Mouse (Mus musculus) limb, embryonic 15.5 days (tissue): Measurements from ENCODE around the gene Gpr15. TPM values are rescaled to one million over a fixed set of nuclear protein-coding genes. Genes with fewer than 3 reads are reported as not detected.

Experiments used
- ATAC-seq: fragments of 200-750 bp; cut with Nextera tagmentation; 2 replicates; pipeline ENCODE4 v1.8.0; 2017; ENCODE audit warnings: low read depth, moderate TSS enrichment; ENCODE audit not compliant: insufficient number of reproducible peaks, low FRiP score, low TSS enrichment
- H3K27ac ChIP-seq: fragments of 300-500 bp; sonication (generic); 2 replicates; pipeline ENCODE4 v1.5.1; 2015; ENCODE audit warnings: moderate library complexity, mild to moderate bottlenecking, inconsistent platforms
- H3K27me3 ChIP-seq: fragments of 300-500 bp; sonication (generic); 2 replicates; pipeline ENCODE4 v1.6.1; 2015; ENCODE audit warnings: inconsistent platforms
- H3K36me3 ChIP-seq: fragments of 300-500 bp; sonication (generic); 2 replicates; pipeline ENCODE4 v1.6.1; 2015; ENCODE audit warnings: inconsistent platforms
- H3K4me1 ChIP-seq: fragments of 300-500 bp; sonication (generic); 2 replicates; pipeline ENCODE4 v1.6.1; 2015; ENCODE audit warnings: inconsistent platforms
- H3K4me2 ChIP-seq: fragments of 300-500 bp; sonication (generic); 2 replicates; pipeline ENCODE4 v1.6.1; 2015; ENCODE audit warnings: mild to moderate bottlenecking, inconsistent platforms
- H3K4me3 ChIP-seq: fragments of 300-500 bp; sonication (generic); 2 replicates; pipeline ENCODE4 v1.5.1; 2015; ENCODE audit warnings: mild to moderate bottlenecking, inconsistent platforms
- H3K9ac ChIP-seq: fragments of 300-500 bp; sonication (generic); 2 replicates; pipeline ENCODE4 v1.6.1; 2015; ENCODE audit warnings: inconsistent platforms
- H3K9me3 ChIP-seq: fragments of 300-500 bp; sonication (generic); 2 replicates; pipeline ENCODE4 v1.6.1; 2016; ENCODE audit warnings: inconsistent platforms
- WGBS: fragments of 180-500 bp; shearing (Covaris S2); methylation state at CpG from one replicate; pipeline ENCODE4 v1.1.7; 2015; 5-methylcytosine and 5-hydroxymethylcytosine counted together
- polyA plus RNA-seq: library from polyadenylated mRNA; unstranded; fragments of >200 nt; fragmentation: Nextera tagmentation; extraction: Ambion mirVana; gene quantifications from 2 replicates; pipeline ENCODE4 v1.2.1, GENCODE M21; 2015

The Gpr15 gene
- polyA plus RNA-seq, 1 experiment from 2014 or later, result not detected

DNA sequence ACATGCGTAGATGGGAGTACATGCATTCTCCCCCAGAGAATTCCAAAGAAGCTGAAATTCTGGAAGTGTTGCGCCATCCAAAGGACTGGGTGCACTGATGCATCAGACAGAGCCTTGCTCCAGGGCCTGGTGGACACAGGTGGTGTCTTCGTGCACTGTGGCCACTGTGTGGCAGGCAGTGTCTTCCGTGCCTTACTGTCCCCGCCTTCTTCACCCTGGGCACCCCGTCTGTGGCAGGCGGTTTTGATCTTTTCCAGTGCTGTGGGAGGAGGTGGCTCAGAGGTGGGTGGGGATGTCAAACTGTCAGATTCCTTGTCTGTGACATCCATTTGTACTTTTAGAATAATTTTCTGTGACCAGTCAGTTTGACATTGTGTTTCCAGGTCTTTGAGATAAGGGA lies 40.2 kb downstream of the Gpr15 start:
- no peak overlapping the region for H3K27ac ChIP-seq
- H3K9me3 ChIP-seq, result no peaks in the 10 kb centered on the region
- no peaks in the 10 kb centered on the region for H3K4me1 ChIP-seq
- H3K4me3 ChIP-seq, result no peak overlapping the region
- peaks cover 50% of the 10 kb centered on the region for H3K36me3 ChIP-seq
- H3K27me3 ChIP-seq, result no peaks in the 10 kb centered on the region
- 79% methylated on average over 7 of the region's 7 CpGs for WGBS
- H3K4me2 ChIP-seq, result no peak overlapping the region
- no peak overlapping the region for H3K9ac ChIP-seq
- ATAC-seq, result no peak

DNA sequence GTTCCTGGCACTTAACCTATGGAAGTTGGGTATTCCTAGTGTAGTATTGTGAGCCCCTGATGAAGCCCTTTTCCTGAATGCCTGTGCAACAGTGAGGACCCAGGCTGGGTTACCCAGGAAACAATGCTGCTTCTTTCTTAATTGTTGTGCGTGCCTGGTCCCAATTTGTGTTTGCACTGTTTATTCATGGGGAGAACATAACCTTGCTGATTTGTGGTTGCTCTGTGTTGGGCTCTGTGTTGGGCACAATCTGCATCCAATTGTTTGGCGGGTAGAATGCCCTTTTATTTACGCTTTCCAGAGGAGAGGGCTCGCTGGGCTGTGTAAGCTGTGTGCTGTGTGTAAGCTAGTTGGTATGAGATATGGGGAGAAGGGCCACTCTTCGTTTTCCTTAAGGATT lies 41.4 kb downstream of the Gpr15 start:
- ATAC-seq, result no peak
- Histone ChIP-seq H3K4me2 (no peak overlapping the region), H3K27me3 (no peaks in the 10 kb centered on the region), H3K4me1 (no peaks in the 10 kb centered on the region), H3K27ac (no peak overlapping the region), H3K9ac (no peak overlapping the region), H3K36me3 (peaks cover 58% of the 10 kb centered on the region), H3K4me3 (no peak overlapping the region), H3K9me3 (no peaks in the 10 kb centered on the region)
- 71% methylated on average over 5 of the region's 5 CpGs for WGBS

DNA sequence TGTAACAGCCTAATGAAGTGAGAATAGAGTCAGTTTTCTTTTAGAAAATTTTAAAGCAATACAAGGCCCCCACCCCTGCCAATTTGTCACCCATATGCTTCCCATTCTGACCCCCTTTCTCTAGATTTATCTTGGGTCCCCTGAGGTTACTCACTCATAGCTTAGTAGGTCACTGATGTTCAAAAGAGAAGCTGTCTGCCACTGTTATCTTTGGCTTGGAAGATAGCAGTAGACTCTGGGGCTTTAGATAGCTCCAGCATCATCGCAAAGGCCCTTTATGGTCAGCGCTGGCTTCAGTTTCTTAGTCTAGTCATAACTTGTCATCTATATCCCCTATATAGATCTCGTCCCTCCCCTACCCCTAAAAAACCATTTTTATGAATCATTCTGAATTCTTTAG lies 42.2 kb downstream of the Gpr15 start:
- H3K9ac ChIP-seq, result no peak overlapping the region
- H3K27me3 ChIP-seq, result no peaks in the 10 kb centered on the region
- H3K4me3 ChIP-seq, result no peak overlapping the region
- H3K27ac ChIP-seq, result no peak overlapping the region
- no peak for ATAC-seq
- H3K4me1 ChIP-seq, result no peaks in the 10 kb centered on the region
- H3K9me3 ChIP-seq, result no peaks in the 10 kb centered on the region
- no peak overlapping the region for H3K4me2 ChIP-seq
- 87% methylated on average over 3 of the region's 3 CpGs for WGBS
- peaks cover 55% of the 10 kb centered on the region for H3K36me3 ChIP-seq

DNA sequence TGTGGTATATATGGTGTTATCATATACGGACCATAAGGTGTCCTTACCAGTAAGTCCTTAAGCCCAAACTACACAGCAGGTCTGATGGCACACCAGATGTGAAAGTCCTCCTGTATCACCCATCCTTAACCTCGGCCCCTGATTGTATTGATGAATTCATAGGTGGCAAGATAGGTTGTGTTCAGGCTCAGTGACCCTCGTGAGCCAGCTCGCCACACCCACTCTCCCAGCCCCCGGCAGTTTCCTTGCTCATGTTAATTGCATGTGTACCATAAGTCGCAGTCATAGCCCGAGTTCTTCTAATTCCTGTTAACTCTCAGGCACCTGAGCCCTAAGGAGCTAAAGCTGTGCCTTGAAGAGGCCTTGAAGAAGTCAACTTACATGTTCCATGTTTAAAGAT lies 42.7 kb downstream of the Gpr15 start:
- Histone ChIP-seq H3K36me3 (peaks cover 51% of the 10 kb centered on the region), H3K9ac (no peak overlapping the region), H3K27ac (no peak overlapping the region), H3K4me3 (no peak overlapping the region), H3K9me3 (no peaks in the 10 kb centered on the region), H3K27me3 (no peaks in the 10 kb centered on the region), H3K4me2 (no peak overlapping the region), H3K4me1 (0 out of 2 replicates have a peak, but pooled peaks cover 2% of the 10 kb centered on the region)
- WGBS, result 82% methylated on average over 7 of the region's 7 CpGs
- ATAC-seq, result no peak

DNA sequence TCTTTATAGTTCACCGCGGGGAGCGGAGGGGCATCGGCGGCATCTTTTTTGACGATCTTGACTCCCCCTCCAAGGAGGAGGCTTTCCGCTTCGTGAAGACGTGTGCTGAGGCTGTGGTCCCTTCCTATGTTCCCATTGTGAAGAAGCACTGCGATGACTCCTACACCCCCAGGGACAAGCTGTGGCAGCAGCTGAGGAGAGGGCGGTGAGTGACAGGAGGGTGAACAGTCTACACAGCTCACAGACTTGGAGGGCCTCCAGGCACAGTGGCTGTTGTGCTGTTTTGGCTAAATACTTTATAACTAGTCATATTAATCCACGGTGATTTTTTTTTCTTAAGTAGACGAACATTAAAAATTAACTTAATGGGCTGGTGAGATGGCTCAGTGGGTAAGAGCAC lies 43.6 kb downstream of the Gpr15 start:
- ATAC-seq, result no peak
- peaks cover 48% of the 10 kb centered on the region for H3K36me3 ChIP-seq
- WGBS, result 94% methylated on average over 13 of the region's 13 CpGs

DNA sequence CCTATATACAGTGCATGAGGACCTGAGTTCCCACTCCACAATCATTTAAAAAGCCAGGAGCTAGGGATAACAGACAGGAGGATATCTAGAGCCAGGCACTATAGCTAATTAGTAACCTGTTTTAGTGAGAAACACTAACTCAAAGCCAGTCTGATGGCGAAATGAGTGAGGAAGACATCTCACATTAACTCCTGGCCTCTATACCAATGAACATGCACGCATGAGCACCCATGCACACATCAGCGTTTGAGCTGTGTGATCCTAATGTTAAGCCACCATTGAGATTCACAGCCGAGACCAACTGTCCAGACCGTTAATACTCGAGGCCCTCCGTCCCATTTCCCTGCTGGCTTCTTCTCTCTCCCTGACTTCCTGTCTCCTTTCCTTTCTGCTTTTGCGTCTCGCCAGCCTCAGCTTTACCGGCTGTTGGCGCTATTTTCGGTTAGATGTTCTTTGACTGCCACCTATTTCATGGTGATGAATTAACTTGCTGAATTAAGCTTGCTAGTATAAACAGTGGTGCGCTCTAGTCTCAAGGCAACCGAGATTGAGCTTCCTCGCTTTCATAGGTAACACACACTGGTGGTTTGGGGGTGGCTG lies 45.0 kb downstream of the Gpr15 start:
- no peak overlapping the region for H3K9ac ChIP-seq
- 0 out of 2 replicates have a peak, but pooled peaks cover 8% of the 10 kb centered on the region for H3K4me1 ChIP-seq
- no peak for ATAC-seq
- H3K27me3 ChIP-seq, result no peaks in the 10 kb centered on the region
- peaks cover 48% of the 10 kb centered on the region for H3K36me3 ChIP-seq
- H3K4me2 ChIP-seq, result no peak overlapping the region
- no peak overlapping the region for H3K4me3 ChIP-seq
- no peaks in the 10 kb centered on the region for H3K9me3 ChIP-seq
- H3K27ac ChIP-seq, result no peak overlapping the region
- WGBS, result 93% methylated on average over 15 of the region's 15 CpGs

More for the DNA sequence above, 43.6 kb downstream of the Gpr15 start:
- Histone ChIP-seq H3K9ac (no peak overlapping the region), H3K4me1 (0 out of 2 replicates have a peak, but pooled peaks cover 5% of the 10 kb centered on the region), H3K27me3 (no peaks in the 10 kb centered on the region), H3K4me2 (no peak overlapping the region), H3K27ac (no peak overlapping the region), H3K4me3 (no peak overlapping the region), H3K9me3 (no peaks in the 10 kb centered on the region)

DNA sequence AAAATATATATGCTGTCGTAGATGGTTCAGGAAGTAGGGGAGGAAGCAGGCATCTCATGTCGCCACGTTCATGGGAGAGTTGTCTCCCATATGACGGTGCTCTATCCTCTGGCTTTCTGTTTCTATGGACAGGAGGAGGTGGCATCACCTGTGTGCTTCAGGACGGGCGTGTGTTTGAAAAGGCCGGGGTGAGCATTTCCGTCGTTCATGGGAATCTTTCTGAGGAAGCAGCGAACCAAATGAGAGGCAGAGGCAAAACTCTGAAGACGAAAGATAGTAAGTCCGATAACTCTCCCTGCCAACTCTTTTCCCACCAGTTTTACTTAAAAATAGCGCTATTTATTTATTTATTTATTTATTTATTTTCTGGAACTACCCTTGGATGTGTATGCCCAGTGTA lies 46.5 kb downstream of the Gpr15 start:
- Histone ChIP-seq H3K4me3 (no peak overlapping the region), H3K4me2 (no peak overlapping the region), H3K9ac (no peak overlapping the region), H3K9me3 (no peaks in the 10 kb centered on the region), H3K4me1 (0 out of 2 replicates have a peak, but pooled peaks cover 8% of the 10 kb centered on the region), H3K27me3 (no peaks in the 10 kb centered on the region), H3K27ac (no peak overlapping the region), H3K36me3 (peaks cover 37% of the 10 kb centered on the region)
- 91% methylated on average over 13 of the region's 13 CpGs for WGBS
- ATAC-seq, result no peak

DNA sequence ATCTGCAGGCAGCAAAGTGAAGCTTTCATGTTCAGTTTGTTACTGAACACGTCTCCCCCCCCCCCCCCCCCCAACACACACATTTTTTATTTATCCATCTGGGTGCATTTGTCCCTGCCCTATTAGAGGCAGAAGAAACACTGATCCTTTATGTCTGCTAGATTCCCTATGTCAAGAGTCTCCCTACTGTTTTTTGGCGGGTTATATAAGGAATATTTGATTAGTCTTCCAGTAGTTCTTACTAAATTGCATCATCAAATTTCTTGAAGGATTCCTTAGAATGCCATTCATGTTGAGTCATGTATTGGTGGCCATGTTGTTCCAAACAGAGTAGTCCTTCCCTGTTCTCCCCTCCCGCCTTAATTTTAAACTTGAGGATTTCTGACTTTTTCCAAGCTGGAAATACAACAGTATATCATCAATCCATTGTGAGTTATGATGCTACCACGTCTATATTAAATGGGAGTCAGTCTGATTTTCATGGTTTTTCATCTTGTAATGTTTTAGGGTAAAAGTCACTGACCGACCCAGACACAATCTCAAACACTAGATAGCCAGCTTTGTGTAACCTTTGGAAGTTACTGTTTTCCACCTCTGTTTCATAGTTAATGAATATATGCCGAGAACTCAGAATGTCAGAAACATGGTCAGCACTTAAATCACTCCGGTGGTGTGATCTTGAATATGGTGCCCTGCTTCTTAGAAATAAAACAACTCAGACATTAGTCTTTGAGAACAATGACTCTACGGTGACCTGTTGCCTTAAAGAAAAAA lies 47.5 kb downstream of the Gpr15 start:
- no peak for ATAC-seq
- WGBS, result 72% methylated on average over 8 of the region's 8 CpGs
- Histone ChIP-seq H3K9me3 (no peaks in the 10 kb centered on the region), H3K27me3 (no peaks in the 10 kb centered on the region), H3K4me1 (0 out of 2 replicates have a peak, but pooled peaks cover 8% of the 10 kb centered on the region), H3K4me2 (peak overlapping the region; percentile 75), H3K9ac (no peak overlapping the region), H3K27ac (no peak overlapping the region), H3K36me3 (peaks cover 30% of the 10 kb centered on the region), H3K4me3 (peak overlapping the region; percentile 76)

DNA sequence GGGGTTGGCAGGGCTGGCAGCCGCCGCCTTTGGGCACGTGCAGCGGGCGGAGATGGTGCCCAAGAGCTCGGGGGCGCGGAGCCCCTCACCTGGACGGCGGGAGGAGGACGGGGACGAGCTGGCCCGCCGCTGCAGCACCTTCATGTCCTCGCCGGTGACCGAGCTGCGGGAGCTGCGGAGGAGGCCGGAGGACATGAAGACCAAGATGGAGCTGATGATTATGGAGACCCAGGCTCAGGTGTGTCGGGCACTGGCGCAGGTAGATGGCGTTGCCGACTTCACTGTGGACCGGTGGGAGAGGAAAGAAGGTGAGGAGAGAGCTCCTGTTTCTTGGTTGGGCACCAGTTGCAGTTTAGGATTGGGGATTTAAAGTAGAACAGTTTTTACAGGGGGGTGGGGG lies 48.2 kb downstream of the Gpr15 start:
- H3K27ac ChIP-seq, result peak overlapping the region; percentile 85
- ATAC-seq, result no peak
- WGBS, result under 1% methylated on average over 25 of the region's 25 CpGs

DNA sequence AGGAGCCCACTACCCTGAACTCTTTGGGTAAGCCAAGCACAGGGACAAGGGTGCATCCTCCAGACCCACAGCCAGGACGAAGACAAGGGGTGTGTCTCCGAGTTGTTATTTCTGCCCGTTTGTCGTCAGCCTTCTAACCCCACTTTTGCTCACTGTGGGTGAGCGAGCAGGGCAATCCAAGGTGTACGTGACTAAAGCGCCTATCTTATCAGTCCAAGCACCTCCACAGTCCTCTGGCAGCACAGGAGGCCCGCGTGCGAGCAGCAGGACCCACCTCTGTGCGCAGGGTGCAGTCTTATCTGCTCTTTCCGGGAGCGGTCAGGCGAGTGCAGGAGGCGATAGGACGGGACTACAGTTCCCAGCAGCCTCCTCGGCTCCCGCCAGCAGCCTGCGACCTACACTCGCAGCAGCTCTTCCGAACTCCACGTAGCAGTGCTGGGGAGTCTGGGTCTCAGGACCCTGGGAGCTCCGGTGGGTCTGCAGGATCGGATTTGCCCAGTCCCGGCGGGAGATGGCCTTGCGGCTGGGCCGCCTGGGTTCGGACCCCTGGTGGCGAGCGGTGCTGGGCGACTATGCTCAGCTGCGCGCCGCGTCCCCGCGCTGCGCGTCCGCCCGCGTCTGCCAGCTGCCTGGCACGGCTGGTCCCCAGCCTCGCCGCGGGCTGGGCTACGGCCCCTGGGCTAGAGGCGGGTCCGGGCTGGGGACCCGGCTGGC lies 48.8 kb downstream of the Gpr15 start, which contains the start of gene Cpox:
Cpox (plus strand) TSS at position 376 of the 714 bp plus-strand sequence.
- peak within 1 kb of the TSS; percentile 85 for H3K27ac ChIP-seq
- H3K27me3 ChIP-seq, result no peaks in the 10 kb centered on the region
- H3K36me3 ChIP-seq, result peaks cover 21% of the 10 kb centered on the region
- H3K9ac ChIP-seq, result peak within 1 kb of the TSS; percentile 80
- H3K4me3 ChIP-seq, result peak within 1 kb of the TSS; percentile 76
- H3K4me2 ChIP-seq, result peak within 1 kb of the TSS; percentile 75
- no peaks in the 10 kb centered on the region for H3K9me3 ChIP-seq
- H3K4me1 ChIP-seq, result 0 out of 2 replicates have a peak, but pooled peaks cover 8% of the 10 kb centered on the region
- under 1% methylated on average over 47 of the region's 51 CpGs for WGBS
- peak; percentile 96 for ATAC-seq

More for the DNA sequence above, 48.2 kb downstream of the Gpr15 start:
- Histone ChIP-seq H3K36me3 (peaks cover 24% of the 10 kb centered on the region), H3K4me1 (0 out of 2 replicates have a peak, but pooled peaks cover 8% of the 10 kb centered on the region), H3K4me3 (peak overlapping the region; percentile 76), H3K4me2 (peak overlapping the region; percentile 75), H3K27me3 (no peaks in the 10 kb centered on the region), H3K9ac (peak overlapping the region; percentile 80), H3K9me3 (no peaks in the 10 kb centered on the region)

DNA sequence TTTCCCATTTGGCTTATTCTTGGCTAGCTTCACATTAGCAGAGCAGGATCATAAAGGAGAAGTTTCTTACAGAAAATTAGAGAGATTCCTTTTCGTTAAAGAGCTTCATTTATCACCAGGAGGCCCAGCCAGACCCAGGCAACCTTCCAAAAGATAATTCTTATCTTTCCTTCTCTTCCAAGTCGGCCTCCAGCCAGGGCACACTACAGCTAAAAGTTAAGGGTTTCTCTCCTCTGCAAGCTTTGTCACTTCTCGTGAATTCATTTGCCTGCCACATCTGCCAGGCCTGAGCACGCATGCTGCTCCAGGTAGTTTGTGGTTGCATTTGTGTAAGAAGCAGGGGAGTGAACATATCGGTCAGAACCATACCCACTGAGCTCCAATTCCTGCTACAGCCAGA lies 49.6 kb downstream of the Gpr15 start:
- Histone ChIP-seq H3K36me3 (peaks cover 14% of the 10 kb centered on the region), H3K4me2 (no peak overlapping the region), H3K4me3 (no peak overlapping the region), H3K9me3 (no peaks in the 10 kb centered on the region), H3K9ac (no peak overlapping the region), H3K27me3 (no peaks in the 10 kb centered on the region), H3K27ac (no peak overlapping the region), H3K4me1 (0 out of 2 replicates have a peak, but pooled peaks cover 8% of the 10 kb centered on the region)
- no peak for ATAC-seq
- 49% methylated on average over 5 of the region's 5 CpGs for WGBS

DNA sequence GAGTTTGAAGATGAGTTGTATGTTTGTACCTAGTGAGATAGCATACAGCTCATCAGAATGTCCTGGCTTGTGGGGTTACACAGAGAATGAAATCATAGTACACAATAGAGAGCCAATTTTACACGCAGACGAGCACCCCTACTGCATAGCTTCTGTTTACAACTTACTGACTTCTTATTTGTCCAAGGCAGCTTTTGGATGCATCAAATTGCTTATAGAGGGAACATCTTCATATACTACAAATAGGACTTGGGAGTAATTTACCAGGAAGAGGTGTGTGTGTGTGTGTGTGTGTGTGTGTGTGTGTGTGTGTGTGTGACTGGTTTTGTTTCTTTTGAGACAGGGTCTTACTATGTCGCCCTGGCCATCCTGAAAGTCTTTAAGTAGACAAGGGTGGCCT lies 50.3 kb downstream of the Gpr15 start:
- Histone ChIP-seq H3K27me3 (no peaks in the 10 kb centered on the region), H3K4me3 (no peak overlapping the region), H3K36me3 (peaks cover 7% of the 10 kb centered on the region), H3K4me2 (no peak overlapping the region), H3K9me3 (no peaks in the 10 kb centered on the region), H3K9ac (no peak overlapping the region), H3K27ac (no peak overlapping the region), H3K4me1 (0 out of 2 replicates have a peak, but pooled peaks cover 8% of the 10 kb centered on the region)
- no peak for ATAC-seq
- WGBS, result 82% methylated on average over 3 of the region's 3 CpGs
